Mouse (Mus musculus): ENCODE data around the gene Espn. TPM values are rescaled to one million over a fixed set of nuclear protein-coding genes. Genes with fewer than 3 reads are reported as not detected.

Gene Espn
- total and polyA plus RNA-seq, 2 experiments from 2014 or later, result 0.69 to 0.71 TPM

DNA sequence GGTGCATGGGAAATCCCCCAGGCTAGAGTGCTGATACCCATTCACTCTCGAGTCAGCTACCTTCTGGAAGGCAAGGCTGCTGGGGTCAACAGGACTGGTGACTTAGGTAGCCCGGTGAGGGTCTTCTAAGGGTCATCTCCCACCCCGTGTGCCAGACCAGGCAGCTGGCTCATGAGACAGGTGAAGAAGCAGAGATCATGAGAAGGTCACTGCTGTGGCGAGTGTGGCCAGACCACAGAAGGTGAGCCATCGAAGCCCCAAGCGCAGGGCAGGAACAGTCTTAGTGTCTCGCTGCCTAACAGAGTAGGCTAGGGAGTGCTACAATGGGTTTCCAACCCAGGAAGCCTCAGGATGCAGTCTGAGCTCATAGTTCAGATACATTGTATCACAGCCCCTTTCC, 67.6 kb downstream of the Espn start:
- 89% methylated on average over 7 of the region's 7 CpGs for WGBS
- Histone ChIP-seq H3K9me3 (ENCODE audit: low read length) (no peaks in the 10 kb centered on the region), H3K27me3 (ENCODE audit: insufficient read depth, low read length) (no peaks in the 10 kb centered on the region), H3K9ac (no peak overlapping the region), H3K36me3 (ENCODE audit: insufficient read depth) (no peaks in the 10 kb centered on the region; the same call in 1 of the 2 replicates), H3K27ac (ENCODE audit: low read depth, low read length) (no peak overlapping the region), H3K4me2 (ENCODE audit: low read depth) (no peak overlapping the region), H3K4me1 (ENCODE audit: insufficient read depth) (peaks cover 12% of the 10 kb centered on the region), H3K4me3 (ENCODE audit: low read depth, low read length) (no peak overlapping the region)
- no peak for TF ChIP-seq CTCF (IDR thresholded peaks at IDR 0.05; ENCODE audit: low read depth)
- no peak for ATAC-seq
- DNase-seq, result no peak

DNA sequence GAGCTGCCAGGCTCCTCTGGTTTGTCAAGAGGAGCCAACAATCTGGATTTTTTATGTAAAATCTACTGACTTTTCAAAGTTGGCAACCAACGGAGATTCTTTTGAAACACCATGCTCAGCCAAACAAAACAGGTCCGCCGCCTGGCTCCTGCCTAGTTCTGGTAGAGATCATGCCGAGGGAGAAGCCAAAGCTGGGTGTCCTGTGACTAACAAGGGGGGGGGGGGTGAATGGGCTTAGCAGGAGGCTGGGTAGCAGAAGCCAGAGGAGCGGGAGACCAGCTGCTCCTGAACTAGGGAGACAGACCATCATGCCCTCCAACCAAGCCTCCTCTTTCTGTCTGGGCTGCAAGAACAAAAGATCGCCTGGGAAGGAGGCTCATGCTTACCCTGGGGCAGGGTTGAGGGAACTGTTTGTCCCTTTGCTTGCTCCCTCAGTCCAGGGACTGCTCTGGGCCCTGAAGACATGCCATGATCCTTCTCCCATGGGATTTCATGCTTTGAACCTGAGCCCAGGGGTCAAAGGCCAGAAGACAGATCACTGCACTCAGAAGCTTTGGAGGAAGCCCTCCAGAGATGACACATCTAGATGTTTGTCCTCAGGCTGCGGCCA, 68.5 kb downstream of the Espn start:
- Histone ChIP-seq H3K36me3 (ENCODE audit: insufficient read depth) (no peaks in the 10 kb centered on the region), H3K27ac (ENCODE audit: low read depth, low read length) (no peak overlapping the region), H3K4me1 (ENCODE audit: insufficient read depth) (peaks cover 12% of the 10 kb centered on the region), H3K4me2 (ENCODE audit: low read depth) (no peak overlapping the region), H3K27me3 (ENCODE audit: insufficient read depth, low read length) (no peaks in the 10 kb centered on the region), H3K9me3 (ENCODE audit: low read length) (no peaks in the 10 kb centered on the region), H3K9ac (no peak overlapping the region), H3K4me3 (ENCODE audit: low read depth, low read length) (no peak overlapping the region)
- DNase-seq (no peak), ATAC-seq (no peak)
- 53% methylated on average over 7 of the region's 7 CpGs for WGBS
- no peak for TF ChIP-seq CTCF (IDR thresholded peaks at IDR 0.05; ENCODE audit: low read depth)

DNA sequence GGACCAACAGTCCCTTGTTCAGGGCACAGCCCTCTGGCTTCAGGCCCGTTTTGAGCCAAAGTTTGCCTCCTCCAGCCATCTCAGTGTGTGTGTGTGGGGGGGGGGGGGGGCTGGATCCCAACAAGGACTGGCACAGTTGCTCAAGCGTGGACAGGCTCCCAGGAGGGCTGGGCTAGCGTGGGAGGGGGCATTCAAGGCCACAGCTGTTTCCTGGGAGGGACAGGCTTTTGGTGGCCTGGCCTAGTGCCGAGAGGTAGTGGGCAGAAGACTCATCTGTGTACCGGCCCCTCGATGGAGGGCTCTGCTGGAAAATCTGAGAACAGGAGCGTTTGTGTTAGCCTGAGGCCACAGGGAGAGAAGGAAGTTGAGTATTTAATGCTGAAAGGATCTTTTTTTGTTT, 72.2 kb downstream of the Espn start:
- no peak overlapping the region for H3K27ac ChIP-seq (ENCODE audit: low read depth, low read length)
- ATAC-seq (no peak), DNase-seq (no peak)
- H3K4me2 ChIP-seq (ENCODE audit: low read depth), result no peak overlapping the region
- TF ChIP-seq CTCF (IDR thresholded peaks at IDR 0.05; ENCODE audit: low read depth), result no peak
- H3K9me3 ChIP-seq (ENCODE audit: low read length), result no peaks in the 10 kb centered on the region
- no peak overlapping the region for H3K9ac ChIP-seq
- H3K4me3 ChIP-seq (ENCODE audit: low read depth, low read length), result no peak overlapping the region
- WGBS, result 70% methylated on average over 7 of the region's 7 CpGs
- H3K36me3 ChIP-seq (ENCODE audit: insufficient read depth), result no peaks in the 10 kb centered on the region
- H3K4me1 ChIP-seq (ENCODE audit: insufficient read depth), result no peaks in the 10 kb centered on the region
- no peaks in the 10 kb centered on the region for H3K27me3 ChIP-seq (ENCODE audit: insufficient read depth, low read length)

DNA sequence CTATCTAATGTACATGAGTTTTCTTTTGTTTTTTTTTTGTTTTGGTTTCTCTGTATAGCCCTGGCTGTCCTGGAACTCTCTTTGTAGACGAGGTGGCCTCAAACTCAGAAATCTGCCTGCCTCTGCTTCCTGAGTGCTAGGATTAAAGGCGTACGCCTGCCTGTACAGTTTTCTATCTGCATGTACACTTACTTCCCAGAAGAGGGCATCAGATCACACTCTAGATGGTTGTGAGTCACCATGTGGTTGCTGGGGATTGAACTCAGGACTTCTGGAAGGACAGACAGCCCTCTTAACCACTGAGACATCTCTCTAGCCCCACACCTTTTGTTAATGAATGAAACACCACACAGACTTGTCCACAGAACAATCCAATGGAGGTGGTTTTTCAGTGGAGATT, 72.9 kb downstream of the Espn start:
- Histone ChIP-seq H3K9me3 (ENCODE audit: low read length) (no peaks in the 10 kb centered on the region), H3K27ac (ENCODE audit: low read depth, low read length) (no peak overlapping the region), H3K9ac (no peak overlapping the region), H3K36me3 (ENCODE audit: insufficient read depth) (no peaks in the 10 kb centered on the region), H3K4me2 (ENCODE audit: low read depth) (no peak overlapping the region), H3K4me3 (ENCODE audit: low read depth, low read length) (no peak overlapping the region), H3K27me3 (ENCODE audit: insufficient read depth, low read length) (no peaks in the 10 kb centered on the region), H3K4me1 (ENCODE audit: insufficient read depth) (no peaks in the 10 kb centered on the region)
- WGBS, result 89% methylated on average over 3 of the region's 3 CpGs
- TF ChIP-seq CTCF (IDR thresholded peaks at IDR 0.05; ENCODE audit: low read depth), result no peak
- ATAC-seq (no peak), DNase-seq (no peak)

DNA sequence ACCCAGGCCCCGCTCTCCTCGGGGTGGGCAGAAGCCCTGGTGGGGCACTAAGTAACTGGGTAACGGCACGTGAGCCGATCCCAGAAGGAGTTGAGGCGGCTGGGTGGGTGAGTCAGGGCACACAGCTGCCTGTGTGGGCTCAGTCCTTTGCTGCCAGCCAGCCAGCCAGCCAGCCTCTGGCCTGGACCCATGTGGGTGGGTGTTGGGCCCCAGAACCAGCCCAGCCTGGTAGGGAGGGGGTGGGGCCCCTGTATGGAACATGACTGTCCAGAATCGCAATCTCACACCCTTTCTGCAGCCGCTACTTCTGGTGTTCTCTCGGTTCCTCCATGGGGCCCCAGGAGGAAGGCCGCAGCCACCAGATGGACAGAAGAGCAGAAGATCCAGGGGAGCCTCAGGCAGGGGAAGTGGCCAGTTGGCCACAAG, 74.1 kb downstream of the Espn start:
- no peak for TF ChIP-seq CTCF (IDR thresholded peaks at IDR 0.05; ENCODE audit: low read depth)
- Histone ChIP-seq H3K9me3 (ENCODE audit: low read length) (no peaks in the 10 kb centered on the region), H3K27me3 (ENCODE audit: insufficient read depth, low read length) (no peaks in the 10 kb centered on the region), H3K4me2 (ENCODE audit: low read depth) (no peak overlapping the region), H3K27ac (ENCODE audit: low read depth, low read length) (no peak overlapping the region), H3K9ac (no peak overlapping the region), H3K4me3 (ENCODE audit: low read depth, low read length) (no peak overlapping the region), H3K36me3 (ENCODE audit: insufficient read depth) (no peaks in the 10 kb centered on the region), H3K4me1 (ENCODE audit: insufficient read depth) (no peaks in the 10 kb centered on the region)
- ATAC-seq, result peak; percentile 8; the same call in 1 of the 2 replicates
- WGBS, result 88% methylated on average over 10 of the region's 10 CpGs
- no peak for DNase-seq

DNA sequence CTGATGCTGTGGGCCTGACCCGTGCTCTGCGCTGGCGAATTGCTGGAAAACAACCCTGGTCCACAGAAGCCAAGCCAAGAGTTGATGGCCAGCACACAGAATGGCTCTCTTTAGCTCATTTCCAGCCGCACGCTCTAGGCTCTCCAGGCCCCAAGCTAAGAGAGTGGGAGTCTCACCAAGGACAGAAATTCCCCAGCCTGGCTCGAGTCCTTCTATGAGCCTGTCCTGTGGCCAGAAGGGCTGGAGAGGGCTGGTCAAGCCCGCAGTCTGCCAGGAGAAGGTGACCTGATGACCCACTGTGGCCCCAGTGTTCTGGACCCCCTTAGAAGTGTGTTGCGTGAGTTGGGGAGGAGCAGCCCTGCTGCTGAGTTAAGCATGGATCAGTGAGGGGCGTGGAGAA, 75.0 kb downstream of the Espn start:
- H3K4me2 ChIP-seq (ENCODE audit: low read depth), result no peak overlapping the region
- H3K27ac ChIP-seq (ENCODE audit: low read depth, low read length), result no peak overlapping the region
- H3K27me3 ChIP-seq (ENCODE audit: insufficient read depth, low read length), result no peaks in the 10 kb centered on the region
- ATAC-seq (no peak), DNase-seq (no peak)
- no peaks in the 10 kb centered on the region for H3K4me1 ChIP-seq (ENCODE audit: insufficient read depth)
- H3K9me3 ChIP-seq (ENCODE audit: low read length), result no peaks in the 10 kb centered on the region
- H3K36me3 ChIP-seq (ENCODE audit: insufficient read depth), result no peaks in the 10 kb centered on the region
- H3K9ac ChIP-seq, result no peak overlapping the region
- 88% methylated on average over 9 of the region's 9 CpGs for WGBS
- H3K4me3 ChIP-seq (ENCODE audit: low read depth, low read length), result no peak overlapping the region
- no peak for TF ChIP-seq CTCF (IDR thresholded peaks at IDR 0.05; ENCODE audit: low read depth)

DNA sequence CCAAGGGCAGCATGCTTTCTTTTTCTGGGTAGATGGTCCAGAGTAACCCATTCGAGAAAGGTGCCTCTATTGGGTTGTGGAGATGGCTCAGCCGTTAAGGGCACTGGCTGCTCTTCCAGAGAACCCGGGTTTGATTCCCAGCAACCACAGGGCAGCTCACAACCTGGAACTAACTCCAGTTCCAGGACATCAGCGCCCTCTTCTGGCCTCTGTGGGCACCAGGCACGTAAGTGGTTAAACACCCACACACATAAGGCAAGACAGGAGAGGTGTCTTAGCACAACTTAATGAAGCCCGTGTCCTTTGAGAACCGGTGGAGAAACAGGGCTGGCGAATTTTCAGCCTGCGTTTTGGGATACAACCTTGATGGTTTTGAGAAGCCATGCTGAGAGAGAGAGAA, 77.6 kb downstream of the Espn start:
- no peaks in the 10 kb centered on the region for H3K4me1 ChIP-seq (ENCODE audit: insufficient read depth)
- H3K9me3 ChIP-seq (ENCODE audit: low read length), result no peaks in the 10 kb centered on the region
- H3K9ac ChIP-seq, result no peak overlapping the region
- no peak overlapping the region for H3K4me3 ChIP-seq (ENCODE audit: low read depth, low read length)
- no peak overlapping the region for H3K27ac ChIP-seq (ENCODE audit: low read depth, low read length)
- TF ChIP-seq CTCF (IDR thresholded peaks at IDR 0.05; ENCODE audit: low read depth), result no peak
- WGBS, result 86% methylated on average over 9 of the region's 9 CpGs
- H3K36me3 ChIP-seq (ENCODE audit: insufficient read depth), result no peaks in the 10 kb centered on the region
- no peak for ATAC-seq
- DNase-seq, result no peak
- H3K4me2 ChIP-seq (ENCODE audit: low read depth), result no peak overlapping the region
- no peaks in the 10 kb centered on the region for H3K27me3 ChIP-seq (ENCODE audit: insufficient read depth, low read length)

Data from forebrain, postnatal 0 days (tissue).